Mouse (Mus musculus): ENCODE measurements around the gene Car9.
"Not testable (repeated sequence)": the region's sequence is repeated elsewhere in the genome, so short reads cannot be mapped to it uniquely, and the experiment has no call there.

Car9 gene

DNA sequence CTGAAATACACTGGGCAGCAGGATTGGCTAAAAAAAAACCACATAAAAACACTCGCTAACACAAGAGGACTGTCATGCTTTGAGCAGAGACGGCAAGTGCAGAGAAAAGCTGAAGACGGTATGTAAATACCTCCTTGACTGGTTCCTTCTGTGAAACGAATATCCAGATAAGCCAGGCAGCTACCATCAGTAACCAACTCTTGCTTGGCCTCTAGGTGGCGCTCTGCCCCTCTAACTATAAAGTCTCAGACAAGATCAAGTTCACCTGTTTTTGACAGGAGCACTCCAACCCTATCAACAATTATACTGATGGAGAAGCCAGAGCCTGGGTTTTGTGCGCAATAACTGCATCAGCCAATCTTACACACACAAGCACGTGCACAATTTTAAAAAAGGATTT, 23.8 kb downstream of the Car9 start:
- DNase-seq: peak; percentile 79 to 80

DNA sequence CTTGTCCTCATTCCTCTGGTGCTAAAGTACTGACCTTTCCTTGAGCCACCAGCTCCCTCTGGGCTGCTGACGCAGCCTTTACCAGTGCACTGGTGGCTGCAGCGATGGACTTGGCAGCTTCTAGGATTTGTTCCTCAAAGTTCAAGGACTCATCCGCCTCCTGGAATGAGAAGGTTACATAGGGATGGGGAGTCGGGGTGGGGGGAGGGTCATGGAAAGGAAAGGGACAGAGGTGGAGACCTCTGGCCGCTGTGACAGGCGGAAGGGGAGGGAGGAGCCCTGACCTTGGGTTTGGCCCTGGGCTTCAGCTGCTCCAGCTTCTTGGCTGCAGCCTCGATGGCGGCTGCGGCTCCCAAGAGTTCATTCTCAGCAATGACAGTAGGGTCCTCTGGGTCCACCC, 26.5 kb downstream of the Car9 start:
- no peak for DNase-seq

DNA sequence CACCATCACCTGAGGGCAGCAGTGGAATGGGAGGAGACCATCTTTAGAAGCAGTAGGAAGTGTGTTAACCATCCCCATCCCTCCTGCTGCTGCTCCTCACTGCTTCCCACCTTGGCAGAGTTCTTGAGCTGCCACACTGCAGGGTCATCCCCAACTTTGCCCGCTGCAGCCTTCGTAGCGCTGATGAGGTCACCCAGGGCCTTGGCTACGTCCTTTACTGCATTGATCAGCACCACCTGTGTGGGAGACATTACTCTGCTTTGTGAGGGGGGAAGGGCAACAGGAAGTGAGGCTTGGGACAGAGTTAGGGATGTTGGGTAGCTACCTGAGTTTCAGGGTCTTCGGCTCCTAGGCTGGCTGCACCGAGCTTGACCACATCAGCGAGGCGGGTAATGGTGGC, 28.9 kb downstream of the Car9 start:
- no peak for DNase-seq

- no peak for DNase-seq
These were observed 29.3 kb downstream of the Car9 start for GRCm38 (mm10) chr4:43536031-43536430.

DNA sequence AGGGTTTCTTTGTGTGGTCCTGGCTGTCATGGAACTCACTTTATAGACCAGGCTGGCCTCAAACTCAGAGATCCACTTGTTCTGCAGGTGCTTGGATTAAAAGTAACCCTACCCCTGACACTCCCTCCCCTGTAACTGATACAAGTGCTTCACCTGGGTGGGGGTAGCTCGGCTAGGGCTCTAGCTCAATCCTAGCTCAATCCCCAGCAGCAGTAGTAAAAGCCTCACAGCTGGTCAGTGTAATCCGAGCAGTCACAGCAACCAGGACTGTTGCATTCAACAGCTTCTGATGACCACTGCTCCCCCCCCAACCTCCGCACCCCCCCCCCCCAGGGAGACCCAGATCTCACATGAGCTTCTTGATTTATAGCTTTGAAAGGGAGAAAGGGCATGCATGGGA, 35.3 kb downstream of the Car9 start:
- DNase-seq: no peak

- no peak for DNase-seq
These were observed 39.7 kb downstream of the Car9 start for GRCm38 (mm10) chr4:43546375-43547047.

GRCm38 (mm10) chr4:43547160-43547559, 40.4 kb downstream of the Car9 start:
- DNase-seq: no peak

DNA sequence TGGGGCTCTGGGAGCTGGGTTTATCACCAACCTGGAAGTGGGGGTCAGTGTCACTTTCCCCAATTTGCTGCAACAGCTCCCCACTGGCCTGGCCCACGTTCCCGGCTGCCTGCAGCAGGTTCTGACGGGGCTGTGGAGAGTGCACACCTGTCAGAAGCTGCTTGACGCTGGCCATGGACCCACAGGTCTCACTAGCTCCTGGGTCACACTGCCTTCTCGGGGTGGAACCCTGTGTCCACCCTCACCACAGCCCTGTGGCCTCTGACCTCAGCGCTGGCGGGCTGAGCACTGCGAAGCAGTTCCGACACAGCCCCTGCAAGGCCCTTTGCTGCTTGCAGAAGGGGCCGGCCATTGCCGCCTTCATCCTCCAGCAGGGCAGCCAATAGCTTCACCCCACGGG, 42.3 kb downstream of the Car9 start:
- DNase-seq: no peak

DNA sequence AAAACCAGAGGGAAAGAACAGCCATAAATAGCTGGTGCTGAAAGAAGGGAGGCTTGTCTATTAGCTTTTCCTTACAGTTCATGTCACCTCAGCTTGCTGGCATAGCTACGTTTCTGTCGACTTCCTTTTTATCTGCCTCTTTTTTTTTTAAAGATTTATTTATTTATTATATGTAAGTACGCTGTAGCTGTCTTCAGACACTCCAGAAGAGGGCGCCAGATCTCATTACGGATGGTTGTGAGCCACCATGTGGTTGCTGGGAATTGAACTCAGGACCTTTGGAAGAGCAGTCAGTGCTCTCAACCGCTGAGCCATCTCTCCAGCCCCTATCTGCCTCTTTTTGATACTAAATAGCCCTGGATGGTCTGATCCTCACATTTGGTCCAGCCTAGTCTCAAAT, 45.1 kb downstream of the Car9 start:
- DNase-seq: not testable (repeated sequence)

DNA sequence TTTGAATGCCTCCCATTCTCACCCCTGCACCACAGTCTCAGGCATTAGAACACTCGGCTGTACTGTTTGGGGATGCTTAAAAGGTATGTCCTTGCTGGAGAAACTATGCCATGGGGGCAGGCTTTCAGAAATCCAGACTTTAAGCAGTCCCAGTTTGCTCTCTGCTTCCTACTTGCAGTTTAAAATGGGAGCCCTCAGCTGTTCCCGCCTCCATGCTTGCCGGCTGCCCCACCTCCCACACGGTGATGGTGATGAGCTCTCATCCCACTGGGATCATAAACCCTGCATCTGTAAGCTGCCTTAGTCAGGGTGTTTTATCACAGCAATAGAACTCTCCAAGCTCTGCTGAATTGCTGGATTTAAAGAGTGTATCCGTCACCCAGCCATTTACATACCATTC, 45.7 kb downstream of the Car9 start:
- no peak for DNase-seq

DNA sequence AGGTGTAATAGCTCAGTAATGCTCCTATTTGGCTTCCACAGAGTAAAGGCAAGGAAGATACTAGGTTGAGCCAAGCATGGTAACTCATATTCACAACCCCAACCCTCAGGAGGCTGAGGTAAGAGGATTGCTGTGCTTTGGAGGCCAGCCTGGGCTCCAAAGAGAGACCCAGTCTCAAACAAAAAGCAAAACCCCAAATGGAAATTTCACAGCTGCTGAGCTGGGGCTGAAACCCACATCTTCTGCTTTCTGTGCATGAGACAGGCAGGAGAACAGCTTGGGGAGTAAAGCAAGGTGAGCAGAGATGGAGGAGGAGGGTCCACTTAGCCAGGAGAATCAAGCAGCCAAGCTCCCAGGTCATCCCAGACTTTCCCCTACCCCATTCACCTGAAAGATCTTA, 47.1 kb downstream of the Car9 start:
- DNase-seq: no peak

- no peak for DNase-seq
These were observed 49.2 kb downstream of the Car9 start for GRCm38 (mm10) chr4:43555926-43556325.

- no peak for DNase-seq
These were observed 51.4 kb downstream of the Car9 start for GRCm38 (mm10) chr4:43558028-43558630.

- no peak for DNase-seq
These were observed 52.0 kb downstream of the Car9 start for GRCm38 (mm10) chr4:43558631-43559356.

GRCm38 (mm10) chr4:43559519-43560242, 52.9 kb downstream of the Car9 start:
- no peak for DNase-seq

- no peak for DNase-seq
These were observed 53.5 kb downstream of the Car9 start for GRCm38 (mm10) chr4:43560243-43560611.

DNA sequence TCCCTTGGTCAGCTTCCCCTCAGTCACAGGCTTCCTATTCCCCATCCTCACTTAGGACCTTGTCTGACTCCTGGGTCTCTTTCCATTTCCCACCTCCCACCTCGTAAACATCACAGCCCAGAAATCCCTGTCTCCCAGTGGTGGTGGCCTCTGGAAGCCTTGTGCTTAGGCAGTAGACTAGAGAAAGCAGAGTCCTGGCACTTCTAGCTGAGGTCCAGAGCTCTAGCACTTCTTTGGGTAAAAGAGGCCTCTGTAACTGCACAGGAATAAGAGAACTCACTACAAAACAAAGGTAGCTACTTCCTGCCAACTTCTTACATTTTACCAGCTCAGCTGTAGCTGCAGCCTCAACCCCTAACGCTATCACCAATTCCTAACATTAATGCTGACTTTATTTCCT, 54.2 kb downstream of the Car9 start:
- DNase-seq: no peak

DNA sequence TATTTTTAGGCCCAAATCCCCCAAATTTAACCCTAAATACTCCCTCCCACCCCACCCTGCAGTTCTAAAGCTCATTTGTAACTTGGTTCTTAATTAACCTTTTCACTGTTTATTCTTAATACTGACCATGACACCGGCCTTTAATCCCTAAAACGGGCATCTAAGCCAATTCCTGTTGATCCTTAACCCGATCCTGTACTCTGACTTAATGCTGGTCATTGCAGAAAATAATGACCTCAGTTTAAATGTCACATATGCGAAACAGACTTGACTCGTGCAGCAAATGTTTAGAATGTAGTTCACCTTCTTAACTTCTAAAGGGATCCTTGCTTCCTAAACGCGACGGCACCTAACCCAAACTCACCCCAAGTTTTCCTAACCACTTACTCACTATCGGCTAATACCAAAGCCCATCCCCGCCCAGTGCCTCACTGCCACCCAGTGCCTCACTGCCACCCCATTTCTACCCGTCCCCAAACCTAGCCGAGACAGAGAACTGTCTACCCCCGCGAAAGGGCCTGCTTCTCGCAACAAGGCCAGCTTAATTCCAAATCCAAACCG, 54.8 kb downstream of the Car9 start:
- no peak for DNase-seq

DNA sequence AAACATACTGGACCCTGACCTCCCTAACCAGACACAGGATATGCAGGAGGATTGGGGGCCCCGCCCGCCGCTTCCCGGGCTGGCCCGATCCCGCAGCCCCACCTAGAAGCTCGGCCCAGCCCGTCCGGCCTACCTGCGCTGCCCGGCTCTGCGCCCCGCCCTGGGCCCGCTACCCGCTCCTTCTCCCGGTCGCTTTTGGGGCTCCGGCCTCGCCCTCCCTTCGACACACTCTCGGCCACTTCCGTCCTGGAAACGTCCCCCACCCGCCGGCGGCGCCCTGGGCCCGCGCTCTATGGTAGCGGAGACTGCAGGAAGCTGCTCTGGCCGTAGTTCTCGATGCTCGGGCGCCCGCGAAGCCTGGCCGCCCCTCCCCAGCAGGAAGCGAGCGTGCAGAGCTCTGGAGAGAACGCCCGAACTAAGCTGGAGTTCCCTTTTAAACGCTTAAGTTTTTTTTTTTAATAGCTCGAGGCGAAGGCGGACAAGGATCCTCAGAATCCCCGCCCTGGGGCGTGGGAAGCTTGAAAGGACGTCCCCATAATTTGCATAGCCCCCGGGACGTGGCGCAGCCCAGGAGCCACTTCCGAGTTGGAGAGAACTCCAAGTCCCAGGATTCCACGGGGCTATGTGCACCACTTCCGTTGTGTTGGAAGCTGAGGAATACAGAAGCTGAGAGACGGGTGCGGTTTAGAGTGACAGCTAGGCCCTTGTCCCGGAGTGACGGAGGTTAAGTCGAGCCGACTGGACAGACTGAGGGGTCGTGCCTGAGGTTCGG, 55.4 kb downstream of the Car9 start, which contains the start of the genes Creb3 and Tln1:
Gene Creb3, plus strand, starts transcription at position 336 of the 772 bp plus-strand sequence.
Gene Tln1, minus strand, starts transcription at position 695 of the 772 bp plus-strand sequence.
- DNase-seq: peak; percentile 94 to 95

GRCm38 (mm10) chr4:43562769-43563600, 56.2 kb downstream of the Car9 start:
- no peak for DNase-seq

All from cerebellum, postnatal 36 days (tissue).